Mouse (Mus musculus) embryonic facial prominence, embryonic 14.5 days (tissue): Measurements from ENCODE around the gene Tiam2. TPM values are rescaled to one million over a fixed set of nuclear protein-coding genes. Genes with fewer than 3 reads are reported as not detected.

Experiments
- ATAC-seq: fragments of 200-750 bp; cut with Nextera tagmentation; 2 replicates; pipeline ENCODE4 v1.8.0; 2017; ENCODE audit warnings: low read depth, moderate number of reproducible peaks, moderate TSS enrichment
- DNase-seq: peaks from one replicate; pipeline ENCODE4 v3.0.0-alpha.2; 2015; ENCODE audit warnings: low spot score
- H3K27ac ChIP-seq: fragments of 300-500 bp; sonication (generic); replicated peaks from 2 replicates; pipeline ENCODE4 v1.5.1; 2014; ENCODE audit warnings: low read depth, mild to moderate bottlenecking, low read length, moderate library complexity
- H3K27me3 ChIP-seq: fragments of 300-500 bp; sonication (generic); replicated peaks from 2 replicates; pipeline ENCODE4 v1.6.1; 2014; ENCODE audit warnings: low read length; ENCODE audit not compliant: control insufficient read depth, insufficient read depth
- H3K36me3 ChIP-seq: fragments of 300-500 bp; sonication (generic); 2 replicates; pipeline ENCODE4 v1.6.1; 2014; ENCODE audit warnings: low read length, mixed read lengths; ENCODE audit not compliant: control insufficient read depth, insufficient read depth
- H3K4me1 ChIP-seq: fragments of 300-500 bp; sonication (generic); 2 replicates; pipeline ENCODE4 v1.6.1; 2014; ENCODE audit warnings: antibody characterized with exemption, low read length; ENCODE audit not compliant: control insufficient read depth, insufficient read depth
- H3K4me2 ChIP-seq: fragments of 300-500 bp; sonication (generic); 2 replicates; pipeline ENCODE4 v1.6.1; 2014; ENCODE audit warnings: low read depth, mild to moderate bottlenecking, low read length, moderate library complexity, mixed read lengths
- H3K4me3 ChIP-seq: fragments of 300-500 bp; sonication (generic); 2 replicates; pipeline ENCODE4 v1.5.1; 2014; ENCODE audit warnings: low read depth, mild to moderate bottlenecking, low read length
- H3K9ac ChIP-seq: fragments of 300-500 bp; sonication (generic); 2 replicates; pipeline ENCODE4 v1.6.1; 2014; ENCODE audit warnings: low read depth, mild to moderate bottlenecking, low read length, moderate library complexity, mixed read lengths
- H3K9me3 ChIP-seq: fragments of 300-500 bp; sonication (generic); 2 replicates; pipeline ENCODE4 v1.6.1; 2016; ENCODE audit warnings: low read length; ENCODE audit not compliant: control insufficient read depth
- WGBS: fragments of 180-500 bp; shearing (Covaris S2); extraction: QIAGEN DNeasy Blood & Tissue Kit; methylation state at CpG from one replicate; pipeline ENCODE4 v1.1.7; 2014; 5-methylcytosine and 5-hydroxymethylcytosine counted together
- polyA plus RNA-seq: library from polyadenylated mRNA; unstranded; fragments of >200 nt; fragmentation: Nextera tagmentation; extraction: Ambion mirVana; gene quantifications from 2 replicates; pipeline ENCODE4 v1.2.1, GENCODE M21; 2014

Tiam2 gene
- polyA plus RNA-seq, 1 experiment from 2014 or later: 19.9 TPM

GRCm38 (mm10) chr17:3533425-3533824 is 207.1 kb downstream of the Tiam2 start:
- WGBS: 10% methylated on average over 1 of the region's 1 CpGs
- DNase-seq (no peak), ATAC-seq (no peak)
- Histone ChIP-seq H3K9ac (no peak overlapping the region), H3K36me3 (peaks cover 6% of the 10 kb centered on the region; the same call in 1 of the 2 replicates), H3K4me1 (no peaks in the 10 kb centered on the region), H3K4me3 (no peak overlapping the region), H3K4me2 (no peak overlapping the region), H3K27ac (no peak overlapping the region), H3K9me3 (no peaks in the 10 kb centered on the region), H3K27me3 (no peaks in the 10 kb centered on the region)

DNA sequence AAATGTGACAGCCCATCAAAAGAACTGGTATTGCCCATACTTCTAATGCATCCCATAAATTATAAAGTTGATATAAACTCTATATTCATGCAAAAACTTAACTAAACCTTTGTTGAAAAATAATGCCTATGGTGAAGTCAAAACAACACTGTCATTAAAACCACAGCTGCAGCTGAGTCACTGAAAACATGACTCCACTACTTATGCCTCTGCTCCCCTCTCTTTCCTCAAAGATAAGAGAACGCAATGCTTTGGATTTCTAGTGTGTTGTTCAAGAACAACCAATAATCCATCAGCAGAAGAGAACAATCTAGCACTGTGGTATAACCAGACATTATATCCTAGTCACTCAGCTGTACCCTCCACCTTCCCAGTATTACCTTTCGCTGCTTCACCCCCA is 213.9 kb downstream of the Tiam2 start:
- 90% methylated on average over 2 of the region's 2 CpGs for WGBS

DNA sequence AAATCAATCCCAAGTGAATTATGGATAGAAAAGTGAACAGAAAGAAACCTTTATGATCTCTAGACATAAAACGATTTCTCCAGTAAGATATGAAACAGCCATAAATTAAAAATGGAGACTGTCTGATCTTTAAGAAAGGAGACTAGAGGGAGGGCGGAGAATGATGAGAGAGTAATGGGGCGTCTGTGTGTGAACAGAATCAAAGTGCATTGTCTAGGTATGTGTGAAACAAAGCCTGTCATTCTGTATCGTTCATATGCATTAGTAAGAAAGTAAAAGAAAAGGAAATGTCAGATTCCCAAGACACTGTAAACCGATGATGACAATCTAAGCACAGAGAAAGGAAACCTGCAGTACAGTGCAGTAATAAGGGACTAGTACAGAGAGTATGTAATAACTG is 214.7 kb downstream of the Tiam2 start:
- Histone ChIP-seq H3K9me3 (no peaks in the 10 kb centered on the region), H3K9ac (no peak overlapping the region), H3K36me3 (peaks cover 13% of the 10 kb centered on the region; the same call in 1 of the 2 replicates), H3K27me3 (no peaks in the 10 kb centered on the region), H3K4me1 (no peaks in the 10 kb centered on the region), H3K27ac (no peak overlapping the region), H3K4me3 (no peak overlapping the region), H3K4me2 (no peak overlapping the region)
- no peak for ATAC-seq
- no peak for DNase-seq
- 86% methylated on average over 5 of the region's 5 CpGs for WGBS

More for the DNA sequence above, 213.9 kb downstream of the Tiam2 start:
- H3K4me3 ChIP-seq: no peak overlapping the region
- DNase-seq (no peak), ATAC-seq (no peak)
- no peak overlapping the region for H3K9ac ChIP-seq
- H3K9me3 ChIP-seq: no peaks in the 10 kb centered on the region
- H3K27me3 ChIP-seq: no peaks in the 10 kb centered on the region
- peaks cover 17% of the 10 kb centered on the region; the same call in 1 of the 2 replicates for H3K36me3 ChIP-seq
- H3K4me2 ChIP-seq: no peak overlapping the region
- H3K27ac ChIP-seq: no peak overlapping the region
- no peaks in the 10 kb centered on the region for H3K4me1 ChIP-seq

GRCm38 (mm10) chr17:3547725-3548124 is 221.4 kb downstream of the Tiam2 start:
- H3K27me3 ChIP-seq: no peaks in the 10 kb centered on the region
- no peaks in the 10 kb centered on the region for H3K9me3 ChIP-seq
- H3K9ac ChIP-seq: no peak overlapping the region
- ATAC-seq: no peak
- H3K4me3 ChIP-seq: no peak overlapping the region
- H3K36me3 ChIP-seq: peaks cover 4% of the 10 kb centered on the region; the same call in 1 of the 2 replicates
- H3K4me2 ChIP-seq: no peak overlapping the region
- H3K27ac ChIP-seq: no peak overlapping the region
- DNase-seq: no peak
- WGBS: 58% methylated on average over 7 of the region's 7 CpGs
- H3K4me1 ChIP-seq: no peaks in the 10 kb centered on the region

- no peak for DNase-seq
- Histone ChIP-seq H3K27ac (no peak overlapping the region), H3K36me3 (0 out of 2 replicates have a peak, but pooled peaks cover 4% of the 10 kb centered on the region), H3K4me3 (no peak overlapping the region), H3K9ac (no peak overlapping the region), H3K9me3 (no peaks in the 10 kb centered on the region), H3K27me3 (no peaks in the 10 kb centered on the region), H3K4me2 (no peak overlapping the region), H3K4me1 (peaks cover 7% of the 10 kb centered on the region; the same call in 1 of the 2 replicates)
- ATAC-seq: no peak
- 76% methylated on average over 1 of the region's 1 CpGs for WGBS
Measured at GRCm38 (mm10) chr17:3556251-3556650, 229.9 kb downstream of the Tiam2 start.

GRCm38 (mm10) chr17:3557331-3558311 is 231.2 kb downstream of the Tiam2 start, which contains the start of gene Tfb1m:
Tfb1m (minus strand) TSS chr17:3557781.
- H3K9ac ChIP-seq: peak within 1 kb of the TSS; percentile 76
- H3K4me3 ChIP-seq: peak within 1 kb of the TSS; percentile 58
- no peaks in the 10 kb centered on the region for H3K27me3 ChIP-seq
- DNase-seq (peak; percentile 100), ATAC-seq (peak; percentile 100)
- 0 out of 2 replicates have a peak, but pooled peaks cover 4% of the 10 kb centered on the region for H3K36me3 ChIP-seq
- no peaks in the 10 kb centered on the region for H3K9me3 ChIP-seq
- H3K4me1 ChIP-seq: peaks cover 7% of the 10 kb centered on the region; the same call in 1 of the 2 replicates
- H3K27ac ChIP-seq: peak within 1 kb of the TSS; percentile 91
- under 1% methylated on average over 59 of the region's 60 CpGs for WGBS
- H3K4me2 ChIP-seq: peak within 1 kb of the TSS; percentile 71

GRCm38 (mm10) chr17:3558356-3558870 is 232.0 kb downstream of the Tiam2 start:
- peak overlapping the region; percentile 91 for H3K27ac ChIP-seq
- peak overlapping the region; percentile 38; the same call in 1 of the 2 replicates for H3K9ac ChIP-seq

GRCm38 (mm10) chr17:3560534-3560933 is 234.2 kb downstream of the Tiam2 start:
- H3K4me3 ChIP-seq: no peak overlapping the region
- H3K4me2 ChIP-seq: no peak overlapping the region
- 72% methylated on average over 3 of the region's 3 CpGs for WGBS
- H3K36me3 ChIP-seq: no peaks in the 10 kb centered on the region
- H3K9me3 ChIP-seq: no peaks in the 10 kb centered on the region
- no peak overlapping the region for H3K9ac ChIP-seq
- DNase-seq (no peak), ATAC-seq (no peak)
- peaks cover 7% of the 10 kb centered on the region; the same call in 1 of the 2 replicates for H3K4me1 ChIP-seq
- H3K27ac ChIP-seq: no peak overlapping the region
- H3K27me3 ChIP-seq: no peaks in the 10 kb centered on the region

More at GRCm38 (mm10) chr17:3558356-3558870, 232.0 kb downstream of the Tiam2 start:
- Histone ChIP-seq H3K9me3 (no peaks in the 10 kb centered on the region), H3K4me2 (peak overlapping the region; percentile 57), H3K36me3 (no peaks in the 10 kb centered on the region), H3K4me3 (peak overlapping the region; percentile 58), H3K4me1 (peaks cover 7% of the 10 kb centered on the region; the same call in 1 of the 2 replicates), H3K27me3 (no peaks in the 10 kb centered on the region)
- 77% methylated on average over 9 of the region's 9 CpGs for WGBS
- no peak for DNase-seq
- no peak for ATAC-seq
